Mouse (Mus musculus): ENCODE measurements around the gene Npc2. TPM values are rescaled to one million over a fixed set of nuclear protein-coding genes. Genes with fewer than 3 reads are reported as not detected.

Npc2 gene
- polyA plus RNA-seq, 1 experiment from 2014 or later, result 52.0 TPM

- Histone ChIP-seq H3K4me2 (no peak overlapping the region), H3K4me3 (ENCODE audit: low read depth, low read length) (no peak overlapping the region), H3K4me1 (ENCODE audit: control insufficient read depth, insufficient read depth, low read length) (0 out of 2 replicates have a peak, but pooled peaks cover 8% of the 10 kb centered on the region), H3K36me3 (ENCODE audit: control insufficient read depth, insufficient read depth, low read length) (no peaks in the 10 kb centered on the region), H3K27ac (ENCODE audit: low read depth, low read length) (no peak overlapping the region), H3K9ac (ENCODE audit: low read depth, low read length) (no peak overlapping the region), H3K27me3 (ENCODE audit: control insufficient read depth, insufficient read depth, low read length) (peaks cover 49% of the 10 kb centered on the region), H3K9me3 (replicated peaks; ENCODE audit: control insufficient read depth, low read length) (no peaks in the 10 kb centered on the region)
- WGBS (ENCODE audit: insufficient replicate concordance), result 75% methylated on average over 6 of the region's 6 CpGs
- ATAC-seq (replicated peaks; ENCODE audit: insufficient number of reproducible peaks, low FRiP score, low TSS enrichment), result no peak
Measured at GRCm38 (mm10) chr12:84809033-84809432, 36.1 kb upstream of the Npc2 start.

- H3K27me3 ChIP-seq (ENCODE audit: control insufficient read depth, insufficient read depth, low read length), result peaks cover 58% of the 10 kb centered on the region
Measured at GRCm38 (mm10) chr12:84807351-84807750, 34.4 kb upstream of the Npc2 start.

DNA sequence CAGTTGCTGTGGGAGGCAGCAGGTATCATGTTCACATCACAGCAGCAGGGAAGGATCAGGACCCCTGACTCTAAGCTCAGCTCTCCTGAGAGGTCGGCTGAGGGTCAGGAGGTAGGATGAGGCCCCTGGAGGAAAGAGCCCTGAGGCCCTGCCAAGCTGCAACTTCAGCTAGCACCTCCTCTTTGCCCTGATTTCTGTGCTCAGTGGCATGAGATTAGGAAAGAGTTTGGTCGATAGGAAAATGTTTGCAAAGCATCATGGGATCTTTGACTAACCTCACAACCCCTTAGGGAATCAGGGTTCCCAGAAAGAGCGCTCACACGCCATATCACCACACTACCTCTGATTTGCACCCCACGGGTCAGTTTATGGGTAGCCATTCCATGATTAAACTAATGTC, 33.8 kb upstream of the Npc2 start:
- Histone ChIP-seq H3K27me3 (ENCODE audit: control insufficient read depth, insufficient read depth, low read length) (peaks cover 64% of the 10 kb centered on the region), H3K9ac (ENCODE audit: low read depth, low read length) (no peak overlapping the region)
- 41% methylated on average over 5 of the region's 5 CpGs for WGBS (ENCODE audit: insufficient replicate concordance)

More at GRCm38 (mm10) chr12:84807351-84807750, 34.4 kb upstream of the Npc2 start:
- Histone ChIP-seq H3K4me3 (ENCODE audit: low read depth, low read length) (no peak overlapping the region), H3K36me3 (ENCODE audit: control insufficient read depth, insufficient read depth, low read length) (no peaks in the 10 kb centered on the region), H3K4me1 (ENCODE audit: control insufficient read depth, insufficient read depth, low read length) (0 out of 2 replicates have a peak, but pooled peaks cover 8% of the 10 kb centered on the region), H3K9ac (ENCODE audit: low read depth, low read length) (no peak overlapping the region), H3K27ac (ENCODE audit: low read depth, low read length) (no peak overlapping the region), H3K4me2 (no peak overlapping the region), H3K9me3 (replicated peaks; ENCODE audit: control insufficient read depth, low read length) (no peaks in the 10 kb centered on the region)
- ATAC-seq (replicated peaks; ENCODE audit: insufficient number of reproducible peaks, low FRiP score, low TSS enrichment), result no peak
- 69% methylated on average over 13 of the region's 13 CpGs for WGBS (ENCODE audit: insufficient replicate concordance)

DNA sequence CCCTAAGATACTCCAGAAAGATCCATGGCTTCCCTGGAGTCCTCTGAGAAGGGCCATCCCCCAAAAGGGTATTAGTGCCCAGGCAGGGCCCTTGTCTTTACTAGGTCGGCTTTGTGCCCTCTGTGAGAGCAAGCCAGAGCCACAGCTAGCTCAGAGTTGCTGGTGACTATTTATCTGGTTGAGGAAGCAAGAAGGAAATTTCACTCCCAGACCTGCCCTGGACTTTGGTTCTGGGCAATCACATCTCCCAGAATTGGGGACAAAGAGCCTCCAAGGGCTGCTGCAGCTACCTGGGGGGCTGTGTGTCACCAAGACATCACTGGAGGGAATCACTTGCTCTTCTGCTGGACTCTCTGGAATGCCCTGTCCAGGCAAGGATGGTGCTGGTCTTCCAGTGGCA, 33.1 kb upstream of the Npc2 start:
- ATAC-seq (replicated peaks; ENCODE audit: insufficient number of reproducible peaks, low FRiP score, low TSS enrichment), result no peak
- H3K27me3 ChIP-seq (ENCODE audit: control insufficient read depth, insufficient read depth, low read length), result peaks cover 64% of the 10 kb centered on the region
- H3K4me1 ChIP-seq (ENCODE audit: control insufficient read depth, insufficient read depth, low read length), result 0 out of 2 replicates have a peak, but pooled peaks cover 8% of the 10 kb centered on the region

More for the DNA sequence above, 33.8 kb upstream of the Npc2 start:
- H3K4me3 ChIP-seq (ENCODE audit: low read depth, low read length), result no peak overlapping the region
- H3K4me2 ChIP-seq, result no peak overlapping the region
- no peaks in the 10 kb centered on the region for H3K9me3 ChIP-seq (replicated peaks; ENCODE audit: control insufficient read depth, low read length)
- H3K36me3 ChIP-seq (ENCODE audit: control insufficient read depth, insufficient read depth, low read length), result no peaks in the 10 kb centered on the region
- ATAC-seq (replicated peaks; ENCODE audit: insufficient number of reproducible peaks, low FRiP score, low TSS enrichment), result no peak
- H3K27ac ChIP-seq (ENCODE audit: low read depth, low read length), result no peak overlapping the region
- 0 out of 2 replicates have a peak, but pooled peaks cover 8% of the 10 kb centered on the region for H3K4me1 ChIP-seq (ENCODE audit: control insufficient read depth, insufficient read depth, low read length)

GRCm38 (mm10) chr12:84805228-84805842, 32.4 kb upstream of the Npc2 start:
- no peaks in the 10 kb centered on the region for H3K9me3 ChIP-seq (replicated peaks; ENCODE audit: control insufficient read depth, low read length)
- H3K36me3 ChIP-seq (ENCODE audit: control insufficient read depth, insufficient read depth, low read length), result no peaks in the 10 kb centered on the region
- peak; percentile 39; the same call in 1 of the 2 replicates for ATAC-seq (replicated peaks; ENCODE audit: insufficient number of reproducible peaks, low FRiP score, low TSS enrichment)
- H3K27me3 ChIP-seq (ENCODE audit: control insufficient read depth, insufficient read depth, low read length), result peaks cover 65% of the 10 kb centered on the region
- 57% methylated on average over 9 of the region's 9 CpGs for WGBS (ENCODE audit: insufficient replicate concordance)
- H3K4me2 ChIP-seq, result no peak overlapping the region
- peaks cover 11% of the 10 kb centered on the region; the same call in 1 of the 2 replicates for H3K4me1 ChIP-seq (ENCODE audit: control insufficient read depth, insufficient read depth, low read length)
- H3K4me3 ChIP-seq (ENCODE audit: low read depth, low read length), result no peak overlapping the region
- H3K9ac ChIP-seq (ENCODE audit: low read depth, low read length), result no peak overlapping the region
- no peak overlapping the region for H3K27ac ChIP-seq (ENCODE audit: low read depth, low read length)

More for the DNA sequence above, 33.1 kb upstream of the Npc2 start:
- Histone ChIP-seq H3K9me3 (replicated peaks; ENCODE audit: control insufficient read depth, low read length) (no peaks in the 10 kb centered on the region), H3K27ac (ENCODE audit: low read depth, low read length) (no peak overlapping the region), H3K4me2 (no peak overlapping the region), H3K9ac (ENCODE audit: low read depth, low read length) (no peak overlapping the region), H3K36me3 (ENCODE audit: control insufficient read depth, insufficient read depth, low read length) (no peaks in the 10 kb centered on the region), H3K4me3 (ENCODE audit: low read depth, low read length) (no peak overlapping the region)
- WGBS (ENCODE audit: insufficient replicate concordance), result 69% methylated on average over 1 of the region's 1 CpGs

DNA sequence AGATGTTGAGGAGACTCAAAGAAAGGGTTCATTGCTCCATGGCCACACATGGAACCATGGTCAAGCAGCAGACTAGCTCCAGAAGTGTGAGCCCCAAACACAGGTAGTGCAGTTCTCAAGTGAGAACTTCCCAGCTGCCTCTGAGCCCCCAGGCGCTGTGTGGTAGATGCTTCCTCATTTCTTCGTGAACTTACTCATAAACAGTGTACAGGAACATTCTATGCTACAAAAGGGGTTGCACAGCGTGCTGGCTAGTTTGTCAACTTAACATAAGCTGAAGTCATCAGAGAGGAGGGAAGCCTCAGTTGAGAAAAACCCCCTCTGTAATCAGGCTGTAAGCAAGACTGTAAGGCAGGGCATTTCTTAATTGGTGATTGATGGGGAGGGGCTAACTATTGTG, 29.7 kb upstream of the Npc2 start:
- Histone ChIP-seq H3K36me3 (ENCODE audit: control insufficient read depth, insufficient read depth, low read length) (no peaks in the 10 kb centered on the region), H3K4me1 (ENCODE audit: control insufficient read depth, insufficient read depth, low read length) (peaks cover 12% of the 10 kb centered on the region; the same call in 1 of the 2 replicates), H3K27ac (ENCODE audit: low read depth, low read length) (no peak overlapping the region), H3K4me2 (no peak overlapping the region), H3K4me3 (ENCODE audit: low read depth, low read length) (no peak overlapping the region), H3K9me3 (replicated peaks; ENCODE audit: control insufficient read depth, low read length) (no peaks in the 10 kb centered on the region), H3K9ac (ENCODE audit: low read depth, low read length) (no peak overlapping the region), H3K27me3 (ENCODE audit: control insufficient read depth, insufficient read depth, low read length) (peaks cover 70% of the 10 kb centered on the region)
- WGBS (ENCODE audit: insufficient replicate concordance), result 81% methylated on average over 3 of the region's 3 CpGs
- no peak for ATAC-seq (replicated peaks; ENCODE audit: insufficient number of reproducible peaks, low FRiP score, low TSS enrichment)

- Histone ChIP-seq H3K9me3 (replicated peaks; ENCODE audit: control insufficient read depth, low read length) (no peaks in the 10 kb centered on the region), H3K36me3 (ENCODE audit: control insufficient read depth, insufficient read depth, low read length) (no peaks in the 10 kb centered on the region), H3K4me2 (no peak overlapping the region), H3K27me3 (ENCODE audit: control insufficient read depth, insufficient read depth, low read length) (peaks cover 74% of the 10 kb centered on the region), H3K4me3 (ENCODE audit: low read depth, low read length) (no peak overlapping the region), H3K4me1 (ENCODE audit: control insufficient read depth, insufficient read depth, low read length) (peaks cover 11% of the 10 kb centered on the region; the same call in 1 of the 2 replicates), H3K9ac (ENCODE audit: low read depth, low read length) (no peak overlapping the region), H3K27ac (ENCODE audit: low read depth, low read length) (no peak overlapping the region)
- 73% methylated on average over 13 of the region's 13 CpGs for WGBS (ENCODE audit: insufficient replicate concordance)
- no peak for ATAC-seq (replicated peaks; ENCODE audit: insufficient number of reproducible peaks, low FRiP score, low TSS enrichment)
Measured at GRCm38 (mm10) chr12:84801532-84802110, 28.7 kb upstream of the Npc2 start.

- Histone ChIP-seq H3K9ac (ENCODE audit: low read depth, low read length) (no peak overlapping the region), H3K9me3 (replicated peaks; ENCODE audit: control insufficient read depth, low read length) (no peaks in the 10 kb centered on the region), H3K4me3 (ENCODE audit: low read depth, low read length) (no peak overlapping the region), H3K27ac (ENCODE audit: low read depth, low read length) (no peak overlapping the region), H3K4me1 (ENCODE audit: control insufficient read depth, insufficient read depth, low read length) (peaks cover 8% of the 10 kb centered on the region; the same call in 1 of the 2 replicates), H3K27me3 (ENCODE audit: control insufficient read depth, insufficient read depth, low read length) (peaks cover 84% of the 10 kb centered on the region), H3K36me3 (ENCODE audit: control insufficient read depth, insufficient read depth, low read length) (no peaks in the 10 kb centered on the region), H3K4me2 (no peak overlapping the region; the same call in 1 of the 2 replicates)
- no peak for ATAC-seq (replicated peaks; ENCODE audit: insufficient number of reproducible peaks, low FRiP score, low TSS enrichment)
- WGBS (ENCODE audit: insufficient replicate concordance), result 46% methylated on average over 4 of the region's 4 CpGs
Measured at GRCm38 (mm10) chr12:84800419-84800818, 27.5 kb upstream of the Npc2 start.
